Mouse (Mus musculus): ENCODE data around the gene Pxn.
"Not testable (repeated sequence)": the region's sequence is repeated elsewhere in the genome, so short reads cannot be mapped to it uniquely, and the experiment has no call there.

The Pxn gene

DNA sequence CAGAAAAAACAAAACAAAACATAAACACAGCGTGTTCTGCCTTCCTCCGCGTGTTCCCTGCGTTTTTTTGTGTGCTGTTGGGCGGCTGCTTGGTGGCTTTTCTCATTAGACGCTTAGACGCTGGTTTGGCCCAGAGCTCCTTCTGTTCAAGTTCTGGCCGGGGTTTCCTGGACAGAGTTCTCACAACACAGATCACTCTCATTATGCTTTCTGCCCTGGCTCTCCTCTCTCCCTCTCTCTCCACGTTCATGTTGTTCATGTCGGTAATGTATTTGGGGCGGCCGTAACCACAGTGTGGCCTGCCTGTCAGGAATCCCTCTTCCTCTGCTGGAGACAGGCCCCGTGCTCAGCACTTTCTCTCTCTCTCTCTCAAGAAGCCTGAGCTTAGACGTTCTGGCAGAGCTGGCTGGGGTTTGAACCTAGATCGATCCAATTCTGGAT is 2.9 kb downstream of the Pxn start:
- no peak for DNase-seq (ENCODE audit: low spot score)

DNA sequence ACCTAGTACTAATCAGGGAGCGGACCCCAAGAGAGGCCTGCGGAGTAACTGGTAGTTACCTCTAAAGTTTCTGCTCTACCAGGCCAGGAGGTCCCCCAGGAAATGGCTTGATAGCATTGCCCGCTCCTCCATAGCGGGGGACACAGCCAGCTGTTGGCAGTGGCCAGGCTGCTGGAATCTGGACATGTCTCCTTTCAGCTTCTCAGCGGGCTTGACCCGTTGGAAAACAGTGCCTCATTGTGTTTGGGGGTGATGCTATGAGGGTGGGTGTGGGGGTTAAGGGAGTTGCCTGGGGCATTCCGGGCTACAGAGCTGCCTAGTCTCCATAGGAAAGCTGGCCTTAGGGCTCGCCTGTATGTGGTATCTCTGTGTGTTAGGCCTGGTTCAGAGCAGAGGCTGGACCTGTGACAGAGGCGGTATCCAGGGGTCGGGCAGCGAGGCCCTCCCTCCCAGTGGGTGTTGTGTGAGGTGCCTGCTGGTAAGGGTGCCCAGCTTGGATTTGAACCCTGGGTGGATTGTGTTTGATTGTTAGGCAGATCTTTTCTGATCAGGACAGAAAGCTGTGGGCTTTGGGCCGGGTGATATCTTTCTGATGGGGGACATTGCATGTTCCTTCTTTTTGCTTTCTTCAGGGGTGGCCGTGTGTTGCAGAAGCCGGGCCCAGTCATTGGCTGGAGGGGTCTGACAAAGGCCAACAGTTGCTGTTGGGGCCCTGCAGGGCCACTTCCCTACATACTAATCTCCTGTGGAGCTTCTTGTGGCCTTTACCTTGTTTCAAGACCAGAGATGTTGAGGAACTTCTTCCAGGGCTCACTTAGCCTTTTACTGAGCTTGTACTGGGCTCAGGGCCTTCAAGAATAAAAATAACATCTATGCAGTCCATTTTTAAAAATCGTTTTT is 3.6 kb downstream of the Pxn start:
- DNase-seq (ENCODE audit: low spot score) = no peak

DNA sequence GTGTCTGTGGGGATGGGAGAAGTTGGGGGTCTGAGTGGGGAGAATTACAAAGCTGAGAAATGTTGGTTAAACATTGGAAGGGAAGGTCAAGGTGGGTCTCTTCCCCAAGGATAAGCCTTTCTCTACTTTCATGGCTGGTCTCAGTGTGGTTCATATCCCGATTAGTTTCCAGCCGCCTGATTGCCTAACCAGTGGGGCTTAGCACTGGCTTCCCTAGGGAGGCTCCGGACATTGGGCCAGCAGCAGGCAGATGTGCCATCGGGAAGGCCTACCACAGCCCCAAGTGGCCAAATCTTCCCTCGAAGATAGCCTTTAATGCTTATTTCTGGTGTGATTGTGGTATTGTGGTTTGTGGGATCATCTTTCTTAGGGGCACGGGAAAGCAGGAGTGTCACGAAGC is 5.9 kb downstream of the Pxn start:
- DNase-seq (ENCODE audit: low spot score) = no peak

DNA sequence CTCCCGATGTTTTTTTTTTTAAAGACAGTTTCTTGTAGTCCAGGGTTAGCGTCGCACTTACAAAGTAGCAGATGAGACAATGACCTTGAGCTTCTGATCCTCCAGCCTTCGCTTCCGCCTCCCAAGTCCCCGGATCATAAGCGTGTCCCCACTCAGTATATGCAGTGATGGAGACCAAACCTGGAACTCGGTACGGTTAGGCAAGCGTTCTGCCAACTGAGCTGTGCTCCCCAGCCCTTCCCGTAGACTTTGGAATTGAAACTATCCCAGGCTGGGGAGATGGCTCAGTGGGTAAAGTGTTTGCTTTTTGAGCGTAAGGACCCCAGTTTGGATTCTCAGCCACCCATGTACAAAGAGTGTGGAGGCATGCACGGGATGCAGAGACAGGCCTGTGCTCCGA is 6.8 kb downstream of the Pxn start:
- no peak for DNase-seq (ENCODE audit: low spot score)

DNA sequence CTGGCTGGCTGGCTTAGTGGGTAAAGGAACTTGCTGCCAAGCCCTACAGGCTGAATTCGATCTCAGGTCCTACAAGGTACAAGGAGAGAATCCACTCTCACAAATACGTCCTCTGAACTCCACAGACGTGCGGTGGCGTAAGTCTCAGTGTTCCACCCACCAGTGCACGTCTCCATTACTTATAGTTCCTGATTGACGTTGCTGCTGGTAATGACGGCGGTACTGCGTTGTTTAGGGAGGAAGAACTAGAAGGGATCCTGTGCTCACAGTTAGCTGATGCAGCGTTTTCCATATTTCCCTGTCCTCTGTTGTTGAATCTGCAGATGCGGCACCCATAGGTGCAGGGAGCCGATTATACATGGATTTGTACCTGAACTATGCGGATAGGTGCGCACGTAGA is 7.2 kb downstream of the Pxn start:
- no peak for DNase-seq (ENCODE audit: low spot score)

DNA sequence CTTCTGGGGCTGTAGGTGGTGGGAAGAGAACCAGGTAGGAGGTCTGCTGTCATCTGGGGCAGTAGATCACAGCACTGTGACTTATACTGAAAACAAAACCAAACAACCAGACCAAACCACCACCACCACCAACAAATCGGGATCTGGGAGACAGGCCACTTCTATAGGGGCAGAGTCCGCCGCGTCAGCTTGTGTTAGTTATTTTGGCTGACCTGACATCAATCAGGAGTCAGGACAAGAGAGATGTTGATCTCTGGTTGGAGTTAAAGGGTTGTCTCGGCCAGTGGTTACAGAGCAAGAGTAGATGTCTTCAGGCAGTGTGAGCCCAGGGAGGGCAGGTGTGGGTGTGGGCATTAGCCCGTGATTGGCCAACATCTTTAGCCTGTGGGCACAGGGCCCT is 7.9 kb downstream of the Pxn start:
- DNase-seq (ENCODE audit: low spot score) = no peak

DNA sequence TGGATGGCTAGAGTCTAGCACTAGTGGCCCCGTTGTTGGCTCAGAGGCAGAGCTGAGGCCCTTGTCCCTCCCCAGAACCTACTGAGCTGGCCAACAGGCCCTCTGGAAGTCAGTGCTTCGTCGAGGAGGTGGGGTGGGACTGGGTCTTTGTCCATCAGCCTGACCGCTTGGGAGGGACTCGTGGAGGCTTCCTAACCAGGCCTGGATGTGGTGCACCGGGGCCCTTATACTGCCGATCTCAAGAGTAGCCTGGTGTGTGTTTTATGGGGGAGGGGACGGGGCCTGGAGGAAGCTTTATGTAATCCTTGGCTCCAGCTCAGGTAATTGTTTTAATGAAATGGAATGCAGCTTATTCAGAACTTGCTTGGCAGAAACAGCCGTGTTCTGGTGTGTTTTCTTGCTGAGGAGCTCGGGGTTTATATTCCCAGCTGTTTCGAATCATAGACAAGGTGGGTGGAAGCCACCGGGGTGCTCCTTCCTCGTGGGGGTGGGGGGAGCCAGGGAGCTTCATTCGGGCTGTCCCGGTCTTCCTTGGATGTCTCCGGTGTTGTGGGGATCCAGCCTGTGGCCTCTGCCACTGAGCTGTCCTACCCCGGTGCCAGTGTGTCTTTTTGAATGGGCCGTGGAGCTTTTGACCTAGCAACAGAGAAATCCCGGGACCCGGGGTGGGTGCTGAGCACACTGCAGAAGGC is 8.6 kb downstream of the Pxn start:
- DNase-seq (ENCODE audit: low spot score) = no peak

DNA sequence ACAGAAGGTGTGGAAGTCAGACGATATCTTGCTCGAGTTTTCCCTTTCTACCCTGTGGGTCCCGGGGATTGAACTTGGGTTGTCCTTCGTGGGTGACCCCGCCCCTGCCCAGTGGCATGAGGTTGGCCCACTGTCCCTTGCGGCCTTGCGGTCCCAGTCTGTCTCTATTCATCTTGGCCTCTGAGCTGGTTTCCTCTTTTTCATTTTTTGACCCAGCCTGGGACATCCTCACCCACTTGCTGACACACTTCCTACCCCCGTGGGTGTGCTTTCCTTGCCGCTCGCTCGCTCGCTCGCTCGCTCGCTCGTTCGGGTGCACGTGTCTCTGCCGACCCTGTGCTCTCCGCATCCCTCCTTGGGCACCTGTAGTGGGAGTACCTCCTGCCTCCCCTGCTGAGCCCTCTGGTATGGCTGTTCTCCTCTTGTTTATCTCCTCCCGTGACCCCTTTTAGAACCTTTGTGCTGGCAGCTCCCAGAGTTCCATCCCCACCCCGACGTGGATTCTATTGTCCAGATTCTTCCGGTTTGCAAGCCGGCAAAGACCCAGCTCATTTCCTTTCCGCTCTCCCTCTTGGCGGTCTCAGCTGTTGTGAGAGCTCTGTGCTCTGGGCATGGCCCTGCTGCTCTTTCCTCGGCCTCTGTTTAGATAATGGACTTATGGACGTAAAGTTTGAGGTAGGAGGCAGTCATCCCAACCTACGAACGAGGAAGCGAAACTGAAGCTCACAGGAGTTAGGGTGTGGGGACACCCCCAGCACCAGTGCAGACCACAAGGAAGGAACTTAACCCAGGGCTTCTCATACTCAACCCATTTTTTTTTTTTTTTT is 9.8 kb downstream of the Pxn start:
- no peak for DNase-seq (ENCODE audit: low spot score)

DNA sequence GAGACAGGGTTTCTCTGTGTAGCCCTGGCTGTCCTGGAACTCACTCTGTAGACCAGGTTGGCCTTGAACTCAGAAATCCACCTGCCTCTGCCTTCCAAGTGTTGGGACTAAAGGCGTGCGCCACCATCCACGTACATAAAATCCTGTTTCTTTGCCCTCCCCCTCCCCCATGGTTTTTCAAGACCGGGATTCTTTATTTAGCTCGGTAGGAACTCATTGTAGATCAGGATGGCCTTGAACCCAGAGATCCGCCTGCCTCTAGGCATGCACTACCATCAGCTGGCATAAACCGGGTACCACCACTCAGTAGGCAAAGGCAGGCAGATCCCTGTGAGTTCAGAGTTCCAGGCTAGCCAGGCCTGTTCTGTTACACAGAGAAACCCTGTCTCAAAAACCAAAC is 10.4 kb downstream of the Pxn start:
- no peak for DNase-seq (ENCODE audit: low spot score)

DNA sequence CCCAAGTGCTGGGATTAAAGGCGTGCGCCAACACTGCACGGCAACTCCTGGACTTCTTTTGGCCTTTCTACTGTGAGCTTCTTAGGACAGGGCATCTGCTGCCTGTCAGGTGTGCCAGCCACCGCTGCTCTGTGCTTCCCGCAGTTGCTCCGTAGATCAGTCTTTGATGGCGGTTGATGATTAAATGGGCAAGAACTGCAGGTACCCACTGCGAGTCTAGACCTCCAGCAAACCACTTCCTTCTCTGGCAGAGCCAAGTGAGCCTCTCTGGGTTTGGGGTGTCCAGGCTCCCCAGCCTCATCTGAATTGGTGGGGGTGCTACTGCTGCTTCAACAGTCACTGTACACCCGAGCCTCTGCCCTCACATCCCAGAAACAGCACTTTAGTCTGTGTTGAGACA is 11.0 kb downstream of the Pxn start:
- DNase-seq (ENCODE audit: low spot score) = no peak

DNA sequence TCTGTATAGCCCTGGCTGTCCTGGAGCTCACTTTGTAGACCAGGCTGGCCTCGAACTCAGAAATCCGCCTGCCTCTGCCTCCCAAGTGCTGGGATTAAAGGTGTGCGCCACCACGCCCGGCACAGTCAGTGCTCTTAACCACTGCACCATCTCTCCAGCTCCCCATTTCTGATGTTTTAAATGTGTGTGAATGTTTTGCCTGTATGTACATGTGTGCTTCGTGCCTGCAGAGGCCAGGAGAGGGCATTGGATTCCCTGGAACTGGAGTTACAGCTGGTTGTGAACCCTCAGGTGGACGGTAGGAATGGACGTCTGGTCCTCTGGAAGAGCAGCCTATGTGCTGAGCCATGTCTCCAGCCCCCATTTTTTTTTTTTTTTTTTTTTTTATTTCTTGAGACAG is 11.7 kb downstream of the Pxn start:
- not testable (repeated sequence) for DNase-seq (ENCODE audit: low spot score)

DNA sequence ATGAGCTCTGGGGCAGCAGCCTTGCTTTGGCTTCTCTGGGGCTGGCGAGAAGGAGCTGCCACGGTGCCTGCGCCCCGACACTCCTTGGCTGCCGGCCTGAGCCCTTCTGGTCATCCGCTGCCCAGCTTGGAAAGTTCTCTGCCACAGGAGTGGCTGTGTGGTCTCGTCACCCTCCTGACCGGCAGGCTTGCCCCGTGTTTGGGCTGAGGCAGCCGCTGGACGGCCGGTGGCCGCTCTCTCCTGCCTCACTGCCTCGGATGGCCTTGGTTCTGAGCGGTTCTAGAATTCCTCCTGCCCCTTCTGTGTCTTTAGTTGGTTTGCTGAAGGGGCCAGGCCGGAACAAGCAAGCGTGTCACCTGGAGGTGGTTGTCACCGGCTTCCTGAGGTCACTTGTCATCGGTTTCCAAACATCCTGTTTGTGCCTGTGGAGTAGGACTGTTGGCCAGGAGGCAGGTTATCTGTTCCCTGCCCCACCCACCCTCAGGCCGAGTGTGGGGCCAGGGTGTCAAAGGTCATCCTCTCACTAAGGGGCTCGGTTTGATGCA is 13.9 kb downstream of the Pxn start:
- no peak for DNase-seq (ENCODE audit: low spot score)

DNA sequence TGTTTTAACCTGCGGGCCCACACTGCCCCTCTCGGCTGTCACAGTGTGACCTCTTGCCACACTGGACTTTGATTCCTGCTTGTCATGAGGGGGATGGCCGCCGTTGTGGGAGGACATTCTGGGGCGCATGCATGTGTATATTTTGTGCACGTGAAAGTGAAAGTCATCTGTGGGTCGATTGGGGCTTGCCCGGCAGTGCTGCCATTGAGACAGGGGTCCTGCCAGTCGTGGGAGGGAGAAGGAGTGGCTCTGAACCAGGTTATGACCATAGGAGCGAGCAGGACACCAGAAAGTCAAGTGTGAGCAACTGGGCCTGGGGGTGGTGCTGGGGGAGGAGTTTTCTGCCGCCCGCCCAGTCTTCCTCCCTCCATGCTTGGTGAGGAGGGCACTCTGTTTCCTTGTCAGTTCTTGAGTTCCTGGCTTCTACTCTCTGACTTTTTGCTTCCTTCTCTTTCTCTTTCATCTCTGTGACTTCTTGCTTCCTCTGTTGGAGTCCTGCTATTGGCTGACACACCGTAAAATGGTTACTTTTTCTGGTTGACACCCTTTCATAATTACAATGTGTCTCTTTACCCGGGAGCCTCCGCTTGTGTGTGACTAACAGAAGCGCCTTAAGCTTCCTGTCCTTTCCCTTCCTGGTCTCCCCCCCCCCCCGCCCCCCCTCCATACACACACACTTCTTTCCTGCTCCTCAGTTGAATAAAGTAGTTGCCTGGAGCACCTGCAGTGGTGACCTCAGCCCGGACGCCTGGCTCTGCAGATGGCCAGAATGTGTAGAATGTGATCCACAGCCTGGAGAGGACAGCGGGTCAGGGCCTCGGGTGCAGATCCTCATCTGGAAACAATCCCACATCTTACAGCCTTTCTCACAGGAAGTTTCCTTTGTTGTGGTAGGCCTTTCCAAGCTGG is 15.3 kb downstream of the Pxn start:
- DNase-seq (ENCODE audit: low spot score) = no peak

DNA sequence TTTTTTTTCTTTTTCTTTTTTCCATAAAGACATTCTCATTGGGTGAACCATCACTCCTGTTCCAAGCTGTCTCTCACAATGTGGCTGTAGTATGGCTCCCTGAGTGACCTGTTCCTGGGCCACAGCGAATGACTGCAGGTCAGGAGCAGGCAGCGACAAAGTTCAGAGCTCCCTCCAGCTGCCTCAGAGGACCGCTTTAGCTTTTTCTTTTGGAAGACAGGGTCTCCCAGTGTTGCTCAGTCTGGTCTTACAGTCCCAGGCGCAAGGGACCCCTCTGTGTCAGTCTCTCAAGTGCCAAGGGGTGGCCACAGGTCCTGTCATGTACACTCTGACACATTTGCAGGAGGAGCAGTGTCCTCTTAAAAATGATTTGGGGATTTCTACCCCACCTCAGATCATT is 16.1 kb downstream of the Pxn start:
- DNase-seq (ENCODE audit: low spot score) = no peak

DNA sequence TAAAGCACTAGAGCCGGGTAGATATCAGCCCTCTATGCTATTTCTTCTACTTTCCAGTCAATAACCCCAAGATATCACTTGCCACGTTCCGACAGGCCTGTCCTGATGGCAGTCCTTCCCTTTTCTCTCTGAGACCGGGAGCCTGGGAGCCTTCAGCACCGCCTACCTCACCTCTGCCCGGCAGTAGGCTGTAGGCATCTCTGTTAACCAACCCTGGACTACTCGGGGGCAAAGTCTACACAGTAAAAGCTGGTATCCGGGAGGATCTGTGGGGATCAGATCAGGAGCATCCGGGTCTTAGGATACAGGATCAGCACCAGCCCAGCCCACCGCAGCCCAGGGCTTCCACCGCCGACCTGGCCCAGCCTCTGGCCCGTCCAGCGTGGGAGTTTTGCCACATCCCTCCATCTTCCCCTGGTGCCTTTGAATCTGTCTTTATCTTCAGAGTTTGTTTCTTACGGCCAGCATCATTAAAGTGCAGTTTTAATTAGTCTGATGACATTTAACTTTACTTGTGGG is 16.6 kb downstream of the Pxn start:
- no peak for DNase-seq (ENCODE audit: low spot score)

DNA sequence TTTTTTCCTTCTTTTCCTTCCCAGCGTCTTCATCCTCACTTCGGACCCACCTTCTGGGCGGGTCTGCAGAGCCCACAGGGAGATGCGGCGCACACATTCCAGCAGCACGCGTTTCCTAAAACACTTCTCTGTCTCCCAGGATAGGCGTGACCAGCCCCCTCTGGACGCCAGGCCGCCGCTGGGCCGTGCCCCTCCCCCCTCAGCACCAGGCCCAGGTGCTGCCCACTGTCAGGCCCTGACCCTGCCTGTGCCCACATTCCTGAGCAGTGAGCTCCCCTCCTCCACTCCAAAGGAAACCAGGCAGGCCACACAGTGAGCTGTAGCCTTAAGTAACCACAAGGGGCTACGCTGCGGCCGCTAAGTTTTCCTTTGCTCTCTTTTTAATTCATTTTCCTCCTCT is 17.5 kb downstream of the Pxn start:
- DNase-seq (ENCODE audit: low spot score) = no peak

DNA sequence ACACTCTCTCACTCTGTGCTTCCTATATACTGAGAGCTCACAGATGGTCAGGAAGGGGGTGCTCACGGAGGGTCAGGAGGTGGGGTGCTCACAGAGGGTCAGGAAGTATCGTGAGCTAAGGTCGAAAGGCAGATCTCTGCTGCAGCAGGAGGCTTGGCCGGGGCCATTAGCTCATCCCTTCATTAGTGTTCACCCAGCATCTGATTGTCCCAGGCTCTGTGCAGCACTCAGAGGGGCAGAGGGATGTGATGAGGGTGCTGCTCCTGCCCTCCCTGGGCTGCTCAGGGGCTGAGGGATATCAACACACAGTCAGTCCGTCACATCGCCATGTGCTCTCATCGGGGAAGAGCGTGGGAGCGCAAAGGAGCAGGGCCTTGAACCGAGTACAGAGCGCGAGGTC is 18.0 kb downstream of the Pxn start:
- DNase-seq (ENCODE audit: low spot score) = no peak

DNA sequence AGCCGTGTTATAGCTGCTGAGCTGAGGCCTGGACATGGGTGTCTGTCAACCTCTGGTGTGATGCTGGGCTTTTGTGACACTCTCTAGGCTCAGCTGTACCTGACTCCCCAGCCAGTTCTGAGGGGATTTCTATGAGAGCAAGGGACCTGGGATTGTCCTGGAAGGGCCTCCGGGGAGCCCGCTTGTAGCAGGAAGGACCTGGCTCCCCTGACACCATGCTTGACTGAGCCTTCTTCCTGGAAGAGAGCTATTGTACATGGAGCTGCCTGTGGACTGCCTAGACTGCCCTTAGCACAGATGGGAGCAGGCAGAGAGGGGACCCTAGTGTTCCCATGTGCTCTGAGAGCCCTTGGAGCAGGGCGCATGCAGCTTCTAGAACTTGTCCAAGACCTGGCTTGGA is 18.9 kb downstream of the Pxn start:
- DNase-seq (ENCODE audit: low spot score) = no peak

DNA sequence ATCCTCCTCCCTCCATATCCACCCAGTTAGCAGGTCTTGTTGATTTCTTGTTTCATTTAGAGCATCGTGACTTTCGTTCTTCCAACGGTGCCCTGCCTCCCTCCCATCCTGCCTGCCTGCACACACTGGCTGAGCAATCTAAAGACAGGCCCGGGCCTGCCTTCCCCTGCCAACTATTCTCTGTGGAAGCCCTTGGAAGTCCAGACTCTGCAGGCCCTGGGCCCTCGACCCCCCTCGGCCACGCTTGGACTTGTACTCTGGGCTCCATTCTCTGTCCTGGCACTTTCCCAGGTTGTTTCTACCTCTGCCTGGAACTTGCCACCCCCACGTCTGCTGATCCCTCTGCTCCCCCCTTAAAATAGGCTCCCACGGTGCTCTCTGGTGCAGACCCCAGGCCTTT is 19.5 kb downstream of the Pxn start:
- no peak for DNase-seq (ENCODE audit: low spot score)

DNA sequence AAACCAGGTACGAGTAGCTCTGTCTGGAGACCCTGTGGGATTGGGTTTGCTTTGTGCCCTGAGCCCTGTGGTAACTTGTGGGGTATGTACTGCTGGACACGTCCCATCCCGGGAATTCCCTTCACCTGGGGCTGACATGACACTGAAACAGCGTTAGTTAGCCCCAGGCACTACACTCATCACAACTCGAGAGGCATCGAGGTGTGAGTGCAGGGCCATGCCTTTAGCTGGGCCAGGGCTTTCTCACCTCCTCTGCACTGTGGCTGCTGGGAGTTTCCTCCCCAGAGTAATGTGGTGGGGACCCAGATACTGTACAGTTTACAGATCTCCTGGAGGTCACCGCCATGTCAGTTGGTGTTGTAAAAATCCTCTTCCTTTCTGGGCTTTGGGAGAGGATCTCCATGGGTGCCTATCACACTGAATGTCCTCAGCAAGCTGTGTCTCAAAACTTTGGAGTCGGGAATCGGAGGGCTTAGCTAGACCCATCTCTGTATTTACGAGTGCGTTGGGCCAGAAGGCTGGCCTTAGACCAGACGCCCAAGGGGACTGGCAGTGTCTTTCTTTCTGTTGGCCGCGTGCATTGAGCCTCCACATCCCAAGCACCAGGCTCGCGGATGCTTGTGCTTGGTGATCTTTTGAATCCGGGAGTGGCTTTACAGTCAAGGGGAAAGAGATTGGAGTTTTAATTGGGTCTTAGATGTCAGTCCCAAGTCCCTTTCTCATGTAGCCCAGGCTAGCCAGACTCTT is 20.2 kb downstream of the Pxn start:
- DNase-seq (ENCODE audit: low spot score) = no peak
